Mouse (Mus musculus) liver, postnatal 0 days (tissue): Measurements from ENCODE around the gene H2-M10.2.
A peak's percentile ranks its signal among the peaks of the same experiment; 100 is the strongest.

ENCODE experiments used
- CTCF ChIP-seq: sonication (generic); IDR thresholded peaks from 2 replicates; pipeline ENCODE4 v1.5.1; 2016; ENCODE audit warnings: antibody characterized with exemption, low read depth
- EP300 ChIP-seq: IDR thresholded peaks from 2 replicates; pipeline ENCODE4 v1.6.1; 2016; ENCODE audit warnings: antibody characterized with exemption, low read depth, mild to moderate bottlenecking

GRCm38 (mm10) chr17:36245741-36246140, 40.5 kb downstream of the H2-M10.2 start:
- TF ChIP-seq CTCF, result peak; percentile 20; the same call in 1 of the 2 replicates
- no peak for TF ChIP-seq EP300
